Mouse (Mus musculus) thymus, postnatal 4 days (tissue): ENCODE measurements around the gene Phf1.
A peak's percentile ranks its signal among the peaks of the same experiment; 100 is the strongest.
"Not testable (repeated sequence)": the region's sequence is repeated elsewhere in the genome, so short reads cannot be mapped to it uniquely, and the experiment has no call there.

Source experiments
- DNase-seq: peaks from one replicate; pipeline ENCODE4 v3.0.0; 2021

Gene Phf1

GRCm38 (mm10) chr17:26932839-26933398 lies at the start of gene Phf1:
Gene Phf1 (plus strand): TSS chr17:26933052.
- peak; percentile 100 for DNase-seq

GRCm38 (mm10) chr17:26883585-26883984 lies 49.3 kb upstream of the Phf1 start:
- no peak for DNase-seq

GRCm38 (mm10) chr17:26884995-26885926 lies 47.6 kb upstream of the Phf1 start:
- peak; percentile 91 for DNase-seq

GRCm38 (mm10) chr17:26886047-26886749 lies 46.7 kb upstream of the Phf1 start:
- peak; percentile 87 for DNase-seq

- DNase-seq = no peak
Observed at GRCm38 (mm10) chr17:26887926-26888325, 44.9 kb upstream of the Phf1 start.

GRCm38 (mm10) chr17:26892635-26893375 lies 40.0 kb upstream of the Phf1 start:
- DNase-seq = no peak

GRCm38 (mm10) chr17:26893492-26893891 lies 39.4 kb upstream of the Phf1 start:
- DNase-seq = no peak

- peak; percentile 19 for DNase-seq
Observed at GRCm38 (mm10) chr17:26894342-26894741, 38.5 kb upstream of the Phf1 start.

GRCm38 (mm10) chr17:26895578-26895977 lies 37.3 kb upstream of the Phf1 start:
- DNase-seq = peak; percentile 78

GRCm38 (mm10) chr17:26900916-26901315 lies 31.9 kb upstream of the Phf1 start:
- no peak for DNase-seq

GRCm38 (mm10) chr17:26904320-26904719 lies 28.5 kb upstream of the Phf1 start:
- no peak for DNase-seq

GRCm38 (mm10) chr17:26907506-26907905 lies 25.3 kb upstream of the Phf1 start:
- not testable (repeated sequence) for DNase-seq

GRCm38 (mm10) chr17:26915248-26915647 lies 17.6 kb upstream of the Phf1 start:
- no peak for DNase-seq

GRCm38 (mm10) chr17:26916711-26917482 lies 16.0 kb upstream of the Phf1 start, which contains the start of gene Kifc5b:
Gene Kifc5b (plus strand): TSS chr17:26917091.
- peak; percentile 99 for DNase-seq

GRCm38 (mm10) chr17:26917560-26917959 lies 15.3 kb upstream of the Phf1 start:
- not testable (repeated sequence) for DNase-seq

GRCm38 (mm10) chr17:26918343-26918742 lies 14.5 kb upstream of the Phf1 start:
- DNase-seq = no peak

- not testable (repeated sequence) for DNase-seq
Observed at GRCm38 (mm10) chr17:26919516-26919915, 13.3 kb upstream of the Phf1 start.

- not testable (repeated sequence) for DNase-seq
Observed at GRCm38 (mm10) chr17:26922368-26922767, 10.5 kb upstream of the Phf1 start.

- not testable (repeated sequence) for DNase-seq
Observed at GRCm38 (mm10) chr17:26925414-26925813, 7.4 kb upstream of the Phf1 start.

- peak; percentile 59 for DNase-seq
Observed at GRCm38 (mm10) chr17:26931795-26932194, 1.1 kb upstream of the Phf1 start.

- no peak for DNase-seq
Observed at GRCm38 (mm10) chr17:26933419-26933818, 567 bp downstream of the Phf1 start.
